Mouse (Mus musculus) layer of hippocampus, adult 11-12 months (tissue): ENCODE data around the gene Bckdk.

Experiments
- DNase-seq: peaks from one replicate; pipeline ENCODE4 v3.0.0; 2022; ENCODE audit warnings: low spot score

Gene Bckdk

GRCm38 (mm10) chr7:127903971-127904796, at the start of gene Bckdk:
Gene Bckdk (plus strand): TSS chr7:127904082.
- DNase-seq: peak; percentile 83

DNA sequence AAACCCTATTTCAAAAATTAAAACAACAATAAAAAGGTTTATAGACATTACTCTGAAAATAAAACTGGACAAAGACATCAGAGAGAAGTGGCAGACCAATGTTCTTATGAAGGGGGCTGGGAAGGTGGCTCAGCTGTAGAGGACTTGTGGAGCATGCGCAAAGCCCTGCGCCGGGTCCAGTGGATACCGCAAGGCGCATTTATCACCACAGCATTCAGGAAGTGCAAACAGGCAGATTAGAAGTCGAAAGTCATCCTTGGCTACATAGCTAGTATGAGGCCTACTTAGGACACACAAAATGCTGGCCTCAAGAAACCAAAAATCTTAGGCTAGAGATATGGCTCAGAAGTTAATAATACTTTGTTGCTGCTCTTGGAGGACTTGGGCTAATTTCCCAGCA, 45.6 kb upstream of the Bckdk start:
- no peak for DNase-seq

- no peak for DNase-seq
Measured at GRCm38 (mm10) chr7:127866434-127866833, 37.4 kb upstream of the Bckdk start.

- no peak for DNase-seq
Measured at GRCm38 (mm10) chr7:127867641-127868040, 36.2 kb upstream of the Bckdk start.

- DNase-seq: no peak
Measured at GRCm38 (mm10) chr7:127869149-127869810, 34.6 kb upstream of the Bckdk start.

GRCm38 (mm10) chr7:127870136-127870821, 33.6 kb upstream of the Bckdk start:
- DNase-seq: no peak

GRCm38 (mm10) chr7:127874812-127875626, 28.9 kb upstream of the Bckdk start:
- no peak for DNase-seq

DNA sequence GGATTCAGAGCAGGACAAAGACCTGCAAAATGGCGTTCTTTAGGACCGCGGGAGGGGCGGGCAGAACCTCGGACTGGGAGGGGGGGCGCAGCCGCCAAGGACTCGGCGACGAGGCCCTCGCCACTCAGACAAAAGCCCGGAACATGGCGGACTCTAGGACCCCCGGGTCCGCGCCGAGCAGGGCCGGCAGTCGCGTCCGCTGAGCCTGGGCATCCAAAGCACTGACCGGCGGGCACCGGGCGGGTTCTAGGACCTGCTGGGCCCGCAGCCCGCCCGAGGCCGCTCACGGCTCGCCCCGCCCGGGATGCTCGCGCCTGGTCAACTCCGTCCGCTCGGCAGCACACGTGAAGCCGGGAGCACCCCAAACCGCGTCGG, 28.3 kb upstream of the Bckdk start:
- peak; percentile 93 for DNase-seq

- peak; percentile 68 for DNase-seq
Measured at GRCm38 (mm10) chr7:127876041-127876466, 27.8 kb upstream of the Bckdk start, which contains the start of gene Zfp646. Gene Zfp646 (plus strand): TSS chr7:127876221.

DNA sequence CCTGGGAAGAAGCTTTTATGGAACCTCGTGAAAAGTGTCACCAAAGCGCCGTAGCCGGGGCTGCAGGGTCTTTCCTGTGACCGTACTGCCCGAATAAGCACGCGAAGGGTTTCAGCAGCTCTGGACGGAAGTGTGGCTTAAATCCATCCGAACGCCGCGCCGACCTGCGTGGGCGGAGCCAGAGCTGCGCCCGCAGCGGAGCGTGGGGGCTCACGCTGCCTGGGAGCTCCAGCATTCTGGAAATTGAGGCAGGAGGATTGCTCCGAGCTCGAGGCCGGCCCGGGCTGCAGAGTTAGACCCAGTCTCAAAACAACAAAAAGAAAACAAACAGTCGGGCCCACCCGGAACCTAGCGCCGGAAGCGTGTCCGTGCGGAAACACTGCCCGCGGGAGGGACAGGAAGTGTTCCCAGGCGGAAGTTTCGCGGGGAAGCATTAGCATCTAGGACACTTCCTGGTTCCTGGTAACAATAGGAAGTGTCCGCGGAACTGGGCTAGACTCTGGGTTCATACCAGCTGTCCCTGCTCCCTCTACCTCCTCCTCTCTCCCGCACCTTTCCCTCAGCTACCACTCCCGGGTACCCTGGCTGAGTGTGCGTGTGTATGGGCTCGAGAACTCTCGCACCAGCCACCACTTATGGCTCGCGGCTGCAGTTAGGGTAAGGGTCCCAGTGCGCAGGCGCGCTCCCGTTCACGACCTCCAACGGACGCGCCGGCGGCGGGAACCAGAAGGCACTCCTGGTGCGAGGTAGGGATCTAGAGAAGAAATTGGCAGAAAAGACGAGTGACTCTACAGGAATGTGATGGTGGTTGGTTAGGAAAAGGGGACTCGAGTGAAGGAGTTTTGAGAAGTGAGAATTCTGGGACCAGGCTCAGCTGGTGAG, 27.2 kb upstream of the Bckdk start, which contains the start of gene Zfp668:
Zfp668 (minus strand) TSS at position 362 of the 882 bp plus-strand sequence.
- DNase-seq: peak; percentile 93

GRCm38 (mm10) chr7:127879301-127879700, 24.6 kb upstream of the Bckdk start:
- DNase-seq: no peak

- DNase-seq: no peak
Measured at GRCm38 (mm10) chr7:127880431-127880830, 23.5 kb upstream of the Bckdk start.

DNA sequence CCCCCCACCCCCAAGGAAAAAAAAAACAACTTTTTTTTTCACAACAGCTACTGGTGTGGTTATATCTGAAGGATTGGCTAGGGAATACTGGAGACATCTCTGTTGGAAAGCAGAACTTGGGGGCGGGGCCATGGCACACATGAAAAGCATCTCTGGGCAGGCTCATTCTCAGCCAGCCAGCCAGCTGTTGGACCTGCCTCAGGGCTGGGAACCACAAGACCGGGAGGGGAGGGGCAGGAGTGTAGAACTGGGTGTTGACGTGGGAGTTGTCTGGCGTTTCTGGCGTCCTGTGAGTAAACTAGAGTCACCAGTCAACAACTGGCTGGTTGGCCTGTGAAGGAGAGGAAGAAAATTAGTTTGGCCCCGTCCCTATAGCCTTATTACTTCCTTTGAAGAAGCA, 17.9 kb upstream of the Bckdk start:
- peak; percentile 55 for DNase-seq

DNA sequence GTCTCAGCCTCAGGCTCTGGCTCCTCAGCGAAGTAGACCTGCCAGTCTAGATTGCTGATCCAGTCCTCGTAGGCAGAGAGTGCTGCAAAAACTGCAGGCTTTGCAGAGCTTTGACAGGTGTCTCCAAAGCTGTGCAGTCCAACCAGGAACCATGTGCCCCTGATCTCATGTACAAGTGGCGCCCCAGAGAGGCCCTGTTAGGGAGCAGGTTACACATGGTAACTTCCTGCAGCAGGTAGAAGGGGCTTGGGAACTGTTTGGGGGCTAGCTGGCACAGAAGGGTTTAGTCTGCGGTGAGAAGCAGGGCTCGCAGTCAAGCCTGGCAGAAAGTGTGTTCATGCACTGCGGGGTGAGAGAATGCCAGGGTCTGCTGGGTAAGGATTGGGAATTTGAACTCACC, 17.3 kb upstream of the Bckdk start:
- DNase-seq: no peak

- DNase-seq: no peak
Measured at GRCm38 (mm10) chr7:127887191-127887590, 16.7 kb upstream of the Bckdk start.

DNA sequence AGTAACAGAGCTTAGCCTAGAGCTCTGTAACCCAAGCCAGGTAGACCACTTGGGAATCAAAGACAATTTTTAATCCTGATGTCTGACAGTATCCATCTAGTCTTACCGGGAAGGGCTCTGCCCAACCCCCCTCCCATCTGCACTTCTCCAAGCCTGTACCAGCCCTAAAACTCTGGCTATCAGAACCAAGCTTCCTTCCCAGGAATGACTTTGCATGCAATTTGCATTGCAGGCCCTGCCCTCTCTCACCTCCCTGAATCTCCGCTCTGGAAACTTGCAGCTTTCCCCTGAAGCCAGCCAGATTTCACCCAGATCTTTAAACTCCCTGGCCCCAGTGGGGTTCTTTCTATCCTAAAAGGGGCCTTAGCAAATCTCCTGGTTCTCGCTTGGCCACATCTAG, 16.1 kb upstream of the Bckdk start:
- no peak for DNase-seq

- DNase-seq: no peak
Measured at GRCm38 (mm10) chr7:127888821-127889220, 15.1 kb upstream of the Bckdk start.

DNA sequence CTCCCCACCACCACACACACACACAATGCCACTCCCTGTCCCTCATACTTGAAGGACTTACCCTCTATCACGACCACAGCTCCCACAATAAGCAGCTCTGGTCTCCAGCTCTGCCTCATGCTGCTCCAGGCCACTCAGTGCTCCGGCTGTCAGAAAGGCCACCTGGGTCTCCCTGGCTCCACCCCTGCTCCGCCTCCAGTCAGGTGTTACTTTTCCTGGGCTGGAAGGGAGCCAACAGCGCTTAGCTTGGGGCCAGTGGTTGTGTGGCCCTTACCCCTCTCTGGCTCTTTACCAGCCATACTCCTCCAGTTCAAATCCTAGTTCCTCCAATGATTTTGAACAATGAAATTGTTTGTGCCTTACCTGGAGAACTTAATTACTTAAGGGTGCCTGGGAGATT, 13.1 kb upstream of the Bckdk start, which contains the start of gene Prss53:
Prss53 (minus strand) TSS at position 173 of the 400 bp plus-strand sequence.
- DNase-seq: no peak

GRCm38 (mm10) chr7:127894480-127894879, 9.4 kb upstream of the Bckdk start:
- no peak for DNase-seq

DNA sequence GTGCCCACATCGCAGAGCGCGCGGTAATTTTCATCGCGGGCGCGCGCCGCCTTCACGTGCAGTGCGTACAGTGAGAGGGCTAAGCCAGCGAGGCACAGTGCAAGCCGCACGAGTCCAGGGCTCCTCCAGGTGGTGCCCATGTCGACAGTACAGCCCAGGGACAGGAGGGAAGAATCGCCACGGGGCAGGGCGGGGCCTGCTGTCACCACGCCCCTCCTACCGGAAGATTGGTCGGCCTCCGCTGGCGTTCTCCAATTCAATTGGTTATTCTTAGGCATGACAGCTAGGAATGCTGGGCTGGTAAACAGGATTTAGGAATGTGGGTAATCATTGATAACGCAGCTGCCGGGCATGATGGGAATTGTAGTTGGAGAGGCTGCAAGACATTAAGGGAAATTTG, 8.4 kb upstream of the Bckdk start, which contains the start of the genes Gm21974 and Vkorc1:
Gm21974 (minus strand) TSS at position 13 of the 400 bp plus-strand sequence.
Vkorc1 (minus strand) TSS at position 176 of the 400 bp plus-strand sequence.
- peak; percentile 96 for DNase-seq
